Mouse (Mus musculus) testis, postnatal 10 days (tissue): Measurements from ENCODE around the gene Foxs1.

Source experiments
- DNase-seq: peaks from one replicate; pipeline ENCODE4 v3.0.0; 2021; ENCODE audit warnings: low spot score

Foxs1 gene

GRCm38 (mm10) chr2:152933048-152933447 is at the start of gene Foxs1:
Gene Foxs1, minus strand, starts transcription at chr2:152933208.
- peak; percentile 73 for DNase-seq

DNA sequence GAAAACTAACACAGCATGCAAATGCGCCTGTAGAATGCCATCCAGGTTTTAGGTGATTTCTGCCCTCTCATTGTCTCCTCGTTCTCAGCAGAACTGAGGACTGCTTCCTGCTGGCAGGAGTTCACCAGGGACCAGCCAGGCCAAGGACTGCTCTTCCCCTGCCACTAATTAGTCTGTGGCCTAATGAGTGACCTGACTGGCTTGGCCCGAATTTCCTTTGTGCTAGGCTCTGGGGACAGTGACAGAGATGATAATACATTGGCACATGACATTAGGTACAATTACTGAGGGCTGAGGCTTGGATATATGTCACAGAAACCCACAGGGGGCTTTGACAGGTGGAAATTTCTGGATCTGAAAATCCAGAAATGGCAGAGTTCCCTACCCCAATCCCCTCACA is 44.0 kb upstream of the Foxs1 start:
- no peak for DNase-seq

DNA sequence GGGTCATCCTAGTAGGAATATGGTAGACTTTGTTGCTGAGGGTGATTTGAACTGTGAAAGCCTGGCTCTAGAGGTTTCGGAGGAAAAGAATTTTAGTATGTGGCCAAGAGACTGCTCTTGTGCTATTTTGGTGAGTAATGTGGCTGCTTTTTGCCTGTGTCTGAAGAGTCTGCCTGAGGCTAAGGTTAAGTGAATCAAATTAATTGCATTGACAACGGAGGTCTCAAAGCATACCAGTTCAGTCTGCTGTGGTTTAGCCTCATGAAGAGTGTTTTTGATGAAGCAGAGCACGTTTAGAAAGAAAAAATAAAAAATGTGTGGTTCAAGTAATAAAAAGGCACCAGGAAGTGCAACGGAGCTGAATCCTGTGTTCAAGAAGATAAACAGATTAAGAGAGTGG is 32.5 kb upstream of the Foxs1 start:
- DNase-seq: no peak

GRCm38 (mm10) chr2:152962091-152962793 is 29.2 kb upstream of the Foxs1 start, which contains the start of gene Ttll9:
Gene Ttll9, plus strand, starts transcription at chr2:152962485.
- DNase-seq: peak; percentile 80

- no peak for DNase-seq
Observed at GRCm38 (mm10) chr2:152958116-152958515, 25.1 kb upstream of the Foxs1 start.

GRCm38 (mm10) chr2:152951850-152952720 is 19.1 kb upstream of the Foxs1 start:
- no peak for DNase-seq

GRCm38 (mm10) chr2:152951065-152951849 is 18.2 kb upstream of the Foxs1 start, which contains the start of gene Dusp15:
Gene Dusp15, minus strand, starts transcription at chr2:152951698.
- DNase-seq: peak; percentile 80

DNA sequence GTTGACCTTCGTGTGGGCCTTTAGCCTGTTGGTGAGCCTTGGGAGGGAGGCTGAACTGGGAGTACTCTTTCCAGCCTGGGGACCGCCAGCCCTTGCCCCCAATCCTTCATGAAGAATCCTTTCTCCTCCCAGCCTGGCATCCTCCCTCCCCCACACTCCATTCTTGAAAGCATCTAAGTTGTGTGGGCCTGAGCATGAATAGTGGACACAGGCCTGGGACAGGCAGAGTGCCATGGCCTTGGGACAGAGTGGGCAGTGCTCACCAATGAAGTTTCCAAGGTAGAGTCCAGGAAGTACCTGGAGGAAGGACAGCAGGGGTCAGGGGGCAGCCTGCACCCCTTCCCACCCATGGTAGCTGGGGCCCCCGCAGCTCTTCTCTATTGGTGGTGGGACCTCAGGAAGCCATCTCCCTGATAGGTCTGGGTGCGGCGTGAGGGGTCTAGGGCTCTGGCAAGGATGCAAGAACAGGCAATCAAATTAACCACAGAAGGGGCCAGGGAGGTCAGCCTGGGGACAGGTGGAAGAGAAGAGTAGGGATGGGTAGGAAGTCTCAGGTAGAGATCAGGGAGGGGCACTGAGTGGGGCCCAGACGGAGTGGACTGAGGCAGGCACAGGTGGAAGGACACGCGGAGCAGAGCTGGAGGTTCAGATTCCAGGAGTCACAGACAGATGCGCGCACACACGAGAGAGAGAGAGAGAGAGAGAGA is 17.5 kb upstream of the Foxs1 start:
- DNase-seq: peak; percentile 65

GRCm38 (mm10) chr2:152948438-152949020 is 15.5 kb upstream of the Foxs1 start:
- no peak for DNase-seq

- DNase-seq: no peak
Observed at GRCm38 (mm10) chr2:152947098-152947497, 14.1 kb upstream of the Foxs1 start.

GRCm38 (mm10) chr2:152944013-152944412 is 11.0 kb upstream of the Foxs1 start:
- DNase-seq: peak; percentile 41

DNA sequence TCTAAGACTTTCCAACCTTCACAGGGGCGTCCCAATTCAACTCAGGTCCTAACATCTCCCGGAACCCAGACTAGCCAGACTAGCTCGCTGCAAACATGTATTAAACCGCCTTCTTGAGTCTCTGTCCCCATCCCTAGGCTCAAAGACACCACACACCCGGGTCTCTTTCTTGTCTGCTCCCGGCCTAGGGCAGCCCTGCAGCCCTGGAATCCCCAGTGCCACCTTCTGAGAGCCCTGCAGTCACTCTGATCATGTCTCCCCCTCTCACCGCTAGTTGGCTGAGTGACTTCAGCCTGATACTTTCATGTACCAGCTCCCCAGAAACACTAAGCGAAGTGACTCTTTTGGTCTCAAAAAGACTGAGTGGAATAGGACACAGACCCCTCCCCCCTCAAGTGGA is 10.6 kb upstream of the Foxs1 start:
- DNase-seq: peak; percentile 41

GRCm38 (mm10) chr2:152942898-152943515 is 10.0 kb upstream of the Foxs1 start:
- DNase-seq: peak; percentile 52

DNA sequence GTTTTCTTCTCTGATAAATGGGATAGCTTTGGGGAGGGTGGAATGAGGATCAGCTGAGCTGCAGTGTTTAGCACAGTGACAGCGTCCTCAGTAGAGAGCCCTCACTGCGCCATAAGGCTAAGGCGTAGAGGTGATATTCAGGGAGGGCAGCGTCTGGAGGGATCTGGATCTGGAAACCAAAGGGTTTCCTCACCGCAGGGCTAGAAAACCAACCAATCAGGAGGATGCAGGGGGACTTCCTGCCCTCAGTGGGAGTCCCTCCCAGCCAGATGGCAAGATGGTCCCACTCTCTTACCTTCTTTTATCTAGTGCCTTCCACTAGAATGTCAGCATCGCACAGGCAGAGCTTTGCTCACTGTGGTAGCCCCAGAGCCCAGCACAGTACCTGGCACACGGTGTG is 8.8 kb upstream of the Foxs1 start:
- peak; percentile 35 for DNase-seq

DNA sequence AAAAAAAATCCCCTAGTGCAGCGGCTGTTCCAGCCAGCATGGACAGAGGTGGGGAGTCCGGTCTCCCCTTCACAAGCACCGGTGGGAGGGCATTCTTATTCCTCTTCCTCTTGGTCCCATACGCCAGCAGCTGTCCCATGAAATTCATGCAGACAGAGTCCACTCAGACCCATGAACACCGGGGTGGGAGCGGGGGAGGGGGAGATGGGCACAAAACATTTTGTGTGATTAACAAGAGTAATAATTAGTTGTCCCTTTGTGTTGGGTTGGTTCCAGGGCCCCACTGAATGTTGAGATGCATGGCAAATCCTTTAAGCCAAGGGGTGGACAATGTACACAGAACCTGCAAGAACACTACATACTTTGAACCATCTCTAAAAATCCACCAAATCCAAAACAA is 8.1 kb upstream of the Foxs1 start:
- peak; percentile 63 for DNase-seq

DNA sequence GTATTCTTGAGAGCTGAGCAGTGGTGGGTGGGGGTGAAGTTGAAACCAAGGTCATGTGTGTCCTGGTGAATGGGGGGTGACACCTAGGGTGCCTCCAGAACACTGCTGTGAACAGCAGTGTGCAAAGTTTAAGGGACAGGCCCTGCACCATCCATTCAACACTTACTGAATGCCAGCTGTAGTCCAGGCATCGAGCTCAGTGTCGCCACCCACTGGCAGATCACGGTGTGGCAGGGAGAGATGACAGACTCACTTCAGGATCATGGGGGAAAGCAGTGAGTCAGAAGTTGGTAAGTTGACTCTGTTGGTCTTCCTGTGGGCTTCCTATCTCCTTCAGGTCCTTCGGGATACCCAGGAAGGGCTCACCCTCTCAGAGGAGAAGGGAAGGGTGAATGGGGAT is 6.8 kb upstream of the Foxs1 start:
- DNase-seq: peak; percentile 89

DNA sequence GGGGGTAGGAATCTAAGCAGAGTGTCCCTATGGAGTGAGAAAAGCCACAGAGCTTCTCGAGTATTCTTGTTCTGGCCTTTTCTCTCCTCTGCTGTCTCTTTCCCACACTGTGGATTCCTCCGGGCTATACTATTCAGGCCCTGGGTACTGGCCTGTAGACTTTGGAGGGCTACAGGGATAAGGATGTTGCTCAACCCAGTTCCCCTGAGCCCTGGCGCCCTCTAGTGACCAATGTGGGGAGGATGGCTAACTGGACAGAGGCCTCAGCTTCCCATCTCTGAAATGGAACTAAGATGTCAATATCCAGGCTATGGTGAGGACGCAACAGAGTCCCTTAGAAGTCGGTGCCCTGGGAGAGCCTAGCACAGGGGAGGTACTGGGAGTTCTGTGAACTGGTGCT is 606 bp upstream of the Foxs1 start:
- peak; percentile 82 for DNase-seq

- DNase-seq: no peak
Observed at GRCm38 (mm10) chr2:152931456-152932160, 1.4 kb downstream of the Foxs1 start.

GRCm38 (mm10) chr2:152930276-152930675 is 2.7 kb downstream of the Foxs1 start:
- no peak for DNase-seq

GRCm38 (mm10) chr2:152928988-152929370 is 4.0 kb downstream of the Foxs1 start:
- no peak for DNase-seq
